Mouse (Mus musculus): ENCODE data around the gene Ttc28.
"Not testable (repeated sequence)": the region's sequence is repeated elsewhere in the genome, so short reads cannot be mapped to it uniquely, and the experiment has no call there.

Ttc28 gene

GRCm38 (mm10) chr5:111256181-111256580, 376.6 kb downstream of the Ttc28 start:
- no peak for DNase-seq

- DNase-seq: peak; percentile 76
These were observed 377.5 kb downstream of the Ttc28 start for GRCm38 (mm10) chr5:111257127-111257526.

GRCm38 (mm10) chr5:111261162-111261561, 381.6 kb downstream of the Ttc28 start:
- not testable (repeated sequence) for DNase-seq

- peak; percentile 57 for DNase-seq
These were observed 382.4 kb downstream of the Ttc28 start for GRCm38 (mm10) chr5:111261733-111262573.

- DNase-seq: peak; percentile 55
These were observed 383.1 kb downstream of the Ttc28 start for GRCm38 (mm10) chr5:111262574-111263239.

GRCm38 (mm10) chr5:111263370-111263769, 383.8 kb downstream of the Ttc28 start:
- no peak for DNase-seq

- no peak for DNase-seq
These were observed 384.9 kb downstream of the Ttc28 start for GRCm38 (mm10) chr5:111264488-111264887.

GRCm38 (mm10) chr5:111266658-111267057, 387.1 kb downstream of the Ttc28 start:
- no peak for DNase-seq

- DNase-seq: no peak
These were observed 387.5 kb downstream of the Ttc28 start for GRCm38 (mm10) chr5:111267100-111267499.

- DNase-seq: no peak
These were observed 389.2 kb downstream of the Ttc28 start for GRCm38 (mm10) chr5:111268852-111269251.

- peak; percentile 81 for DNase-seq
These were observed 390.1 kb downstream of the Ttc28 start for GRCm38 (mm10) chr5:111269613-111270205.

- DNase-seq: no peak
These were observed 390.8 kb downstream of the Ttc28 start for GRCm38 (mm10) chr5:111270246-111271002.

- peak; percentile 91 for DNase-seq
These were observed 394.0 kb downstream of the Ttc28 start for GRCm38 (mm10) chr5:111273589-111273988.

GRCm38 (mm10) chr5:111274948-111275347, 395.3 kb downstream of the Ttc28 start:
- DNase-seq: peak; percentile 44

- DNase-seq: no peak
These were observed 405.0 kb downstream of the Ttc28 start for GRCm38 (mm10) chr5:111284420-111285175.

GRCm38 (mm10) chr5:111287571-111287970, 408.0 kb downstream of the Ttc28 start:
- DNase-seq: no peak

GRCm38 (mm10) chr5:111288486-111288885, 408.9 kb downstream of the Ttc28 start:
- DNase-seq: no peak

GRCm38 (mm10) chr5:111290071-111290470, 410.5 kb downstream of the Ttc28 start:
- DNase-seq: no peak

GRCm38 (mm10) chr5:111291639-111292038, 412.0 kb downstream of the Ttc28 start:
- no peak for DNase-seq

GRCm38 (mm10) chr5:111297801-111298200, 418.2 kb downstream of the Ttc28 start:
- DNase-seq: no peak

- DNase-seq: no peak
These were observed 419.1 kb downstream of the Ttc28 start for GRCm38 (mm10) chr5:111298706-111299105.

- no peak for DNase-seq
These were observed 421.2 kb downstream of the Ttc28 start for GRCm38 (mm10) chr5:111300776-111301175.
